Mouse (Mus musculus): ENCODE results near the gene Gzme. TPM values are rescaled to one million over a fixed set of nuclear protein-coding genes. Genes with fewer than 3 reads are reported as not detected.
"Not testable (repeated sequence)": the region's sequence is repeated elsewhere in the genome, so short reads cannot be mapped to it uniquely, and the experiment has no call there.

The Gzme gene
- total and polyA plus RNA-seq, 3 experiments = not detected

DNA sequence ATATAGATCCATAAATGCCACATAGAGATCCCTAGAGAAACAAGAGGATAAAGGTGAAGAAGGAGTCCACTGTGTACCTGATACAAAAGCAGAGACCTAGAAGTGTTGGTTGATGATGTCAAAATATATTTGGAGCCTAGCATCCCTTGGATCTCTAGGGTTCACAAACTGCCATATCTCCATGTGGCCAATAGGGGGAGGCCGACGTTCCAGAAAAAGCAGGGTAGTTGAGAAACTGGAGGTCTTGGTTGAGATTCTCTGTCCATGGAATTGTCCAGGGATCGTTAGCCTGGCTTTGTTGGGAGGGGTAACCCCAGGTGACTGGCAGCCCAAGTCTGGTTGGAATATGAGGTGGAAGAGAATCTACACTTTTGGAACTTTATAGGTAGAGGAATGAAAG is 7.9 kb upstream of the Gzme start:
- peaks cover 1% of the 10 kb centered on the region for H3K27me3 ChIP-seq (replicated peaks)
- no peaks in the 10 kb centered on the region for H3K9me3 ChIP-seq (replicated peaks; ENCODE audit: low read length)
- H3K79me2 ChIP-seq (replicated peaks; ENCODE audit: control insufficient read depth, extremely low read depth, insufficient read depth, poor library complexity, severe bottlenecking) = no peaks in the 10 kb centered on the region
- TF ChIP-seq RAD21 (IDR thresholded peaks at IDR 0.05; ENCODE audit: low read depth, low read length) (peak; percentile 23), JUN (IDR thresholded peaks at IDR 0.05; ENCODE audit: insufficient read depth, low read depth, low read length) (no peak), ETS1 (conservative IDR thresholded peaks at IDR 0.05; ENCODE audit: low read depth, low read length) (no peak), CTCF (conservative IDR thresholded peaks at IDR 0.05 in 1 of 2, IDR thresholded peaks at IDR 0.05 in 1 of 2; ENCODE audit: low read depth in 2 of 2, low read length in 2 of 2) (peak; percentile 44 to 58; a peak in 3 of 4 replicates)
- H3K27ac ChIP-seq (ENCODE audit: insufficient read depth, low read depth) = no peak overlapping the region
- no peak overlapping the region for H3K4me2 ChIP-seq (ENCODE audit: insufficient read depth, low read depth, poor library complexity, severe bottlenecking)
- in situ Hi-C loops (cut with MboI; ENCODE audit: low pct_ligation_motif_present, low pct_unique_long_range_greater_than_20kb, low sequenced_read_pairs) = no loop called here
- H3K36me3 ChIP-seq (replicated peaks in 1 of 2; ENCODE audit: control insufficient read depth in 1 of 2, insufficient read depth in 1 of 2, low read length in 1 of 2) = no peaks in the 10 kb centered on the region
- peak; percentile 21 for DNase-seq (ENCODE audit: extremely low read depth)
- H3K4me3 ChIP-seq (replicated peaks in 1 of 3; ENCODE audit: low read depth in 2 of 3, low read length in 2 of 3, poor library complexity in 1 of 3) = no peak overlapping the region
- dilution Hi-C loops (cut with MboI; ENCODE audit: extremely low pct_ligation_motif_present, extremely low pct_unique_long_range_greater_than_20kb, low sequenced_read_pairs) = no loop called here
- no peak overlapping the region for H3K9ac ChIP-seq (ENCODE audit: insufficient read depth, low read depth)
- no peaks in the 10 kb centered on the region for H3K4me1 ChIP-seq (ENCODE audit: control insufficient read depth in 1 of 2, insufficient read depth in 2 of 2)

- Histone ChIP-seq H3K27ac (ENCODE audit: insufficient read depth, low read depth) (no peak overlapping the region), H3K9me3 (replicated peaks; ENCODE audit: low read length) (no peaks in the 10 kb centered on the region), H3K4me2 (ENCODE audit: insufficient read depth, low read depth, poor library complexity, severe bottlenecking) (no peak overlapping the region), H3K9ac (ENCODE audit: insufficient read depth, low read depth) (no peak overlapping the region), H3K27me3 (replicated peaks) (no peaks in the 10 kb centered on the region), H3K79me2 (replicated peaks; ENCODE audit: control insufficient read depth, extremely low read depth, insufficient read depth, poor library complexity, severe bottlenecking) (no peaks in the 10 kb centered on the region), H3K4me1 (ENCODE audit: control insufficient read depth in 1 of 2, insufficient read depth in 2 of 2) (no peaks in the 10 kb centered on the region), H3K4me3 (replicated peaks in 1 of 3; ENCODE audit: low read depth in 2 of 3, low read length in 2 of 3, poor library complexity in 1 of 3) (no peak overlapping the region), H3K36me3 (replicated peaks in 1 of 2; ENCODE audit: control insufficient read depth in 1 of 2, insufficient read depth in 1 of 2, low read length in 1 of 2) (no peaks in the 10 kb centered on the region)
- DNase-seq (ENCODE audit: extremely low read depth) = no peak
- in situ Hi-C loops (cut with MboI; ENCODE audit: low pct_ligation_motif_present, low pct_unique_long_range_greater_than_20kb, low sequenced_read_pairs) (no loop called here), dilution Hi-C loops (cut with MboI; ENCODE audit: extremely low pct_ligation_motif_present, extremely low pct_unique_long_range_greater_than_20kb, low sequenced_read_pairs) (no loop called here)
- no peak for TF ChIP-seq POLR2AphosphoS2 (IDR thresholded peaks at IDR 0.05; ENCODE audit: low read depth, low read length)
- TF ChIP-seq ETS1 (conservative IDR thresholded peaks at IDR 0.05; ENCODE audit: low read depth, low read length) = no peak
- TF ChIP-seq SMC3 (IDR thresholded peaks at IDR 0.05; ENCODE audit: low read depth, low read length) = no peak
- no peak for TF ChIP-seq BHLHE40 (IDR thresholded peaks at IDR 0.05; ENCODE audit: low read depth, low read length)
- no peak for TF ChIP-seq RAD21 (IDR thresholded peaks at IDR 0.05; ENCODE audit: low read depth, low read length)
- TF ChIP-seq MAFK (IDR thresholded peaks at IDR 0.05; ENCODE audit: insufficient replicate concordance, low read length) = no peak
- no peak for TF ChIP-seq E2F4 (IDR thresholded peaks at IDR 0.05; ENCODE audit: insufficient replicate concordance, low read depth, low read length)
- TF ChIP-seq ZC3H11A (IDR thresholded peaks at IDR 0.05; ENCODE audit: low read depth, low read length) = no peak
- TF ChIP-seq POLR2A (IDR thresholded peaks at IDR 0.05; ENCODE audit: low read depth, low read length) = no peak
- TF ChIP-seq ZMIZ1 (IDR thresholded peaks at IDR 0.05; ENCODE audit: low read depth, low read length) = no peak
- no peak for TF ChIP-seq NELFE (IDR thresholded peaks at IDR 0.05; ENCODE audit: low read depth, low read length)
- no peak for TF ChIP-seq MXI1 (IDR thresholded peaks at IDR 0.05; ENCODE audit: low read depth, low read length)
- TF ChIP-seq CHD2 (IDR thresholded peaks at IDR 0.05; ENCODE audit: low read length) = no peak
- TF ChIP-seq PAX5 (IDR thresholded peaks at IDR 0.05; ENCODE audit: low read length) = no peak
- TF ChIP-seq GABPA (IDR thresholded peaks at IDR 0.05; ENCODE audit: insufficient replicate concordance, low read depth, low read length) = no peak
Measured at GRCm38 (mm10) chr14:56123516-56123915, 3.1 kb upstream of the Gzme start.

- H3K4me1 ChIP-seq (ENCODE audit: control insufficient read depth in 1 of 2, insufficient read depth in 2 of 2); H3K4me3 ChIP-seq (replicated peaks in 1 of 3; ENCODE audit: low read depth in 2 of 3, low read length in 2 of 3, poor library complexity in 1 of 3); H3K79me2 ChIP-seq (replicated peaks; ENCODE audit: control insufficient read depth, extremely low read depth, insufficient read depth, poor library complexity, severe bottlenecking); H3K4me2 ChIP-seq (ENCODE audit: insufficient read depth, low read depth, poor library complexity, severe bottlenecking); H3K36me3 ChIP-seq (replicated peaks in 1 of 2; ENCODE audit: control insufficient read depth in 1 of 2, insufficient read depth in 1 of 2, low read length in 1 of 2); H3K27ac ChIP-seq (ENCODE audit: insufficient read depth, low read depth); dilution Hi-C loops (cut with MboI; ENCODE audit: extremely low pct_ligation_motif_present, extremely low pct_unique_long_range_greater_than_20kb, low sequenced_read_pairs); in situ Hi-C loops (cut with MboI; ENCODE audit: low pct_ligation_motif_present, low pct_unique_long_range_greater_than_20kb, low sequenced_read_pairs); H3K27me3 ChIP-seq (replicated peaks); H3K9ac ChIP-seq (ENCODE audit: insufficient read depth, low read depth); DNase-seq (ENCODE audit: extremely low read depth); H3K9me3 ChIP-seq (replicated peaks; ENCODE audit: low read length): not testable (repeated sequence)
Measured at GRCm38 (mm10) chr14:56115531-56116310, 4.7 kb downstream of the Gzme start.

All from CH12.LX (cell line).